Mouse (Mus musculus) limb, embryonic 13.5 days (tissue): ENCODE results near the gene Vps54. TPM values are rescaled to one million over a fixed set of nuclear protein-coding genes. Genes with fewer than 3 reads are reported as not detected.

Experiments used
- ATAC-seq: fragments of 200-750 bp; cut with Nextera tagmentation; 2 replicates; pipeline ENCODE4 v1.8.0; 2017; ENCODE audit warnings: low read depth, moderate number of reproducible peaks, moderate TSS enrichment; ENCODE audit not compliant: low FRiP score
- H3K27ac ChIP-seq: fragments of 300-500 bp; sonication (generic); 2 replicates; pipeline ENCODE4 v1.5.1; 2015; ENCODE audit warnings: inconsistent platforms, mild to moderate bottlenecking, moderate library complexity
- H3K27me3 ChIP-seq: fragments of 300-500 bp; sonication (generic); 2 replicates; pipeline ENCODE4 v1.6.1; 2015; ENCODE audit warnings: mild to moderate bottlenecking, inconsistent platforms
- H3K36me3 ChIP-seq: fragments of 300-500 bp; sonication (generic); 2 replicates; pipeline ENCODE4 v1.6.1; 2015; ENCODE audit warnings: inconsistent platforms, mild to moderate bottlenecking, moderate library complexity
- H3K4me1 ChIP-seq: fragments of 300-500 bp; sonication (generic); 2 replicates; pipeline ENCODE4 v1.6.1; 2015; ENCODE audit warnings: inconsistent platforms
- H3K4me2 ChIP-seq: fragments of 300-500 bp; sonication (generic); replicated peaks from 2 replicates; pipeline ENCODE4 v1.6.1; 2015; ENCODE audit warnings: inconsistent platforms, mild to moderate bottlenecking, moderate library complexity
- H3K4me3 ChIP-seq: fragments of 300-500 bp; sonication (generic); 2 replicates; pipeline ENCODE4 v1.5.1; 2015; ENCODE audit warnings: moderate library complexity, mild to moderate bottlenecking, inconsistent platforms
- H3K9ac ChIP-seq: fragments of 300-500 bp; sonication (generic); 2 replicates; pipeline ENCODE4 v1.6.1; 2015; ENCODE audit warnings: mild to moderate bottlenecking, inconsistent platforms
- H3K9me3 ChIP-seq: fragments of 300-500 bp; sonication (generic); 2 replicates; pipeline ENCODE4 v1.6.1; 2016; ENCODE audit warnings: inconsistent platforms
- WGBS: fragments of 180-500 bp; shearing (Covaris S2); methylation state at CpG from one replicate; pipeline ENCODE4 v1.1.7; 2015; 5-methylcytosine and 5-hydroxymethylcytosine counted together
- microRNA counts: library from miRNA; unstranded; fragments of <30 nt; microRNA quantifications from one replicate; lab custom pipeline; 2016
- microRNA-seq: library from miRNA; unstranded; fragments of <30 nt; microRNA quantifications from one replicate; pipeline ENCODE4, GENCODE M21; 2016
- polyA plus RNA-seq: library from polyadenylated mRNA; unstranded; fragments of >200 nt; fragmentation: Nextera tagmentation; extraction: Ambion mirVana; gene quantifications from 2 replicates; pipeline ENCODE4 v1.2.1, GENCODE M21; 2015

Vps54 gene
- polyA plus RNA-seq, 1 experiment from 2014 or later, result 14.0 TPM

DNA sequence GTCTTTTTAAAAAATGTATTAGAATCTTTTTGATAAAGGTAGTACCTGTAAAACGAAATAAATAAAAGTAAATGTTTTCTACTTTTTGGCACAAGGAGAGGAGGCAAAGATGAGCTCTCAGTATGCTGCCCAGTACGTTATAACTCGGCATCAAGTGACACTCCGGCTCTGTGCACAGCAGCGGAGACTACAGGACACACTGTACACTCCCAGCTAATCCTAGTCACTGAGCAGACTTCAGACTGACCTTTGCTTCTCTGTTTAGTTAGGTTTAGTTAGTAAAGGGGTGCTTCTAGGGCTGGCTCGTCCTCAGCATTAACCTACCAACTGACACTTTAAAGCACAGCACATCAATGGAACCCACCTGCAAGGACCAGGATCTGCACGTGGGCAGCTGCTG, 112.2 kb downstream of the Vps54 start:
- H3K4me2 ChIP-seq, result no peak overlapping the region
- H3K4me1 ChIP-seq, result no peaks in the 10 kb centered on the region
- 83% methylated on average over 7 of the region's 7 CpGs for WGBS
- H3K9me3 ChIP-seq, result no peaks in the 10 kb centered on the region
- no peaks in the 10 kb centered on the region for H3K27me3 ChIP-seq
- H3K9ac ChIP-seq, result no peak overlapping the region
- no peak for ATAC-seq
- no peak overlapping the region for H3K27ac ChIP-seq
- no peak overlapping the region for H3K4me3 ChIP-seq
- peaks cover 48% of the 10 kb centered on the region for H3K36me3 ChIP-seq

DNA sequence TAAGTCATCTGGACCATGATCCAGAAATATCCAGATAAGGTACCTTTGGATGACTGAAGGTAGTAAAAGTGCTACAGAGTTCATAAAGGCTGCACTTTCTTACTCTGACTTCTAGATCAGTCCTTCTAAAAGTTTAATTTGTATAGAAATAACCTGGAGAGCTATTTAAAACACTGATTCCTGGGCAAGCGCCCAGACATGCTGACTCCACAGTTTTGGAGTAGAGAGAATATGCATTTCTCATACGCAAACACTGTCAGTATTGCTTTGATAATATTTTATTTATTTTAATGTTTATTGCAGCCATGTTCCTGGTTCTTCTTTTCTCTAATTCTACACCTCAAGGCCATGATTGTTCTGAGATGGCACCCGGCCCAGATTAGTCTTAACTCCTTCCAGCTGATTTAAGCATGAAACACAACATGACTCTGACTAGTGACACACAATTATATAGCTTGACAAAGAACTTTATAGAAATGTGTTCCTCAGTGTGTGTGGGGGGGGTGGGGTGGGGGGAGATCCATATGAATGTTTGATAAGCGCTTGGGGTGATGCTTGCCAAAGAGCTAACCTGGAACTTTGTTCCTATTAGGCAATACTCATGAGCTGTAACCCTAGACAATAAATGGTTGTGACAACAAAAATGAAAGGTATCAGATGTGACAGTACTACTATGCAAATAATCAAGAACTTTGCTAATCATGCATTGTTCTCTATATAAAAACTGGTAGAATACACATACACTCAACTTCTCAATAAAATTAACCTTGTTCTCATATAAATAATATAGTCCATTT, 124.3 kb downstream of the Vps54 start:
- no peak overlapping the region for H3K4me2 ChIP-seq
- no peaks in the 10 kb centered on the region for H3K36me3 ChIP-seq
- 91% methylated on average over 4 of the region's 4 CpGs for WGBS
- no peak for ATAC-seq
- H3K27me3 ChIP-seq, result no peaks in the 10 kb centered on the region
- H3K4me1 ChIP-seq, result peaks cover 17% of the 10 kb centered on the region
- no peak overlapping the region for H3K9ac ChIP-seq
- no peaks in the 10 kb centered on the region for H3K9me3 ChIP-seq
- H3K27ac ChIP-seq, result no peak overlapping the region
- no peak overlapping the region for H3K4me3 ChIP-seq

GRCm38 (mm10) chr11:21368466-21368865, 129.4 kb downstream of the Vps54 start:
- no peak for ATAC-seq
- WGBS, result 44% methylated on average over 7 of the region's 7 CpGs
- H3K9ac ChIP-seq, result peak overlapping the region; percentile 19; the same call in 1 of the 2 replicates

DNA sequence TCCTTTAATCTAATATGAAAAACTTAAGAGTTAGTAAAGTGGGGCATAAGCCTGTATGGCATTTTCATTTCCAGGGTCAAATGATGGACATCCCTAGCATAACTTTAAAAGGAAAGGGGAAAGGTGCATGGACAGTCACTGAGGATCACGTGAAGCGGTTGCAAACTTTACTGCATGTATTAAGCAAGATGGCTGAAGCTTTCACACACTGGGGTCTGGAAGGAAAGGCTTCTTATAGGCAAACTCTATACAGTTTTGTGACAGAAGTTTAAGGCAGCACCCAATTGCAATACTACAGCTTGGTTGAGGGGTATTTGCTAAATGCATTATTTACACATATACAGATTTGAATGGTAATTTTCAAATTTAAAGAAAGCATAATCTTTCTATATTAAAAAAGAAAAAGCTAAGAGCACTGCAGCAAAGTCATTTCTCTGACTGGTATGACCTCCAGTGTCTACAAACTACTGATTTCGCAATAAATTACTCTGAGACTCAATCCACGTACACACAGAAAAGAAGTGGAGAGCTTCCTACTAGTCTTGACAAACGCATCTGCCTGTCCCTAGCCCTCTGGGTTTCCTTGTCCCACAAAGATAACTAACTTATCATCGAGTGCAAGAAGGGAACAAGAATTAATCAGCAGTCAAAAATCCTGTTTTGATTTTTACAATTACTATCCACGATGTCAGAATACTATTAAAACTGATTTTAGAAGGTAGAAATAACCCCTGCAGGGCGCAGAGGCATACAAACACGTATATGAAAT, 130.4 kb downstream of the Vps54 start:
- no peak for ATAC-seq

More at GRCm38 (mm10) chr11:21368466-21368865, 129.4 kb downstream of the Vps54 start:
- peak overlapping the region; percentile 71 for H3K4me2 ChIP-seq
- peaks cover 33% of the 10 kb centered on the region for H3K4me1 ChIP-seq
- no peaks in the 10 kb centered on the region for H3K9me3 ChIP-seq
- no peaks in the 10 kb centered on the region for H3K27me3 ChIP-seq
- H3K36me3 ChIP-seq, result no peaks in the 10 kb centered on the region
- H3K4me3 ChIP-seq, result peak overlapping the region; percentile 74
- H3K27ac ChIP-seq, result no peak overlapping the region

DNA sequence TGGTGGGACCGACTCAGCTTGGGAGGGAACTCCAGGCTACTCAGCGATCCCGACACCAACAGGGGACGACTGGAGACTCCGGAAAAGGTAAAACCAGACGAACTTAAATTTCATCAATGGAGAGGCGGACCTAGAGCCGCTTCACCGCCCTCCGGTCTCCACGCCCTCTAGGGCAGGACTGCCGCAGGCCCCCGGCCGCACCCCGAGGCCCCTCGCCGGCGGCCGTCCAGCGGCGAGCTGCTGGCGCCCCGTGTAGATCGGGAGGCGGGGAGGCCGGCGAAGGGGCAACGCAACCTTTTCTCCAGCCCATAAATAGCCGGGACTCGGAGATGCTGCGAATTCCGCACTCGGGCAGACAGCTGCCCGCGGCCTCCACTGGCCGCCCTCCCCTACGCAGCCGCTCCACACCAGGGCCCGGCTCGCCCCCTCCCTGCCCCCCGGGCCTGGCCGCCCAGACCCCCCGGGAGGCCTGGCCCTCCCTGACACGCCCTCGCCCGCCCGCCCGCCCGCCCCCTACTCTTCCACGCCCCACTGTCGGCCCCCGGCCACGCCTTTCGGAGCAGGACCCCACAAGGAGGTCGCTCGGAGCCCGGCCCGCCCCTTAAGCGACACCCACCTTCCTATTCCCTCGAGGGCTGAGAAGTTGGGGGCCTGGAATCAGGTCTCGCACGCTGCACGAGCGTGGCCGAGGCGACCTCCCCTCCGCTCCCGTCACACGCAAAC, 131.5 kb downstream of the Vps54 start:
- Histone ChIP-seq H3K9ac (peak overlapping the region; percentile 82), H3K27me3 (no peaks in the 10 kb centered on the region), H3K27ac (peak overlapping the region; percentile 94), H3K4me1 (peaks cover 33% of the 10 kb centered on the region), H3K9me3 (no peaks in the 10 kb centered on the region), H3K4me2 (peak overlapping the region; percentile 71), H3K4me3 (peak overlapping the region; percentile 74), H3K36me3 (no peaks in the 10 kb centered on the region)
- peak; percentile 93 for ATAC-seq
- under 1% methylated on average over 66 of the region's 69 CpGs for WGBS

More for the DNA sequence above, 130.4 kb downstream of the Vps54 start:
- peaks cover 33% of the 10 kb centered on the region for H3K4me1 ChIP-seq
- H3K9ac ChIP-seq, result peak overlapping the region; percentile 82
- H3K9me3 ChIP-seq, result no peaks in the 10 kb centered on the region
- no peaks in the 10 kb centered on the region for H3K36me3 ChIP-seq
- H3K27me3 ChIP-seq, result no peaks in the 10 kb centered on the region
- H3K4me2 ChIP-seq, result peak overlapping the region; percentile 71
- peak overlapping the region; percentile 74 for H3K4me3 ChIP-seq
- 16% methylated on average over 9 of the region's 9 CpGs for WGBS
- H3K27ac ChIP-seq, result peak overlapping the region; percentile 94

MicroRNA genes within 50 kb of the gene (microRNA counts, 519-probe panel; counts per million panel counts)
- microRNA mmu-miR-1933-3p (lab: Ali Mortazavi, UCI) (not detected), microRNA mmu-miR-1933-5p (lab: Ali Mortazavi, UCI) (not detected)

Small RNAs within 50 kb of the gene (microRNA-seq; reads per million reads assigned to microRNA genes)
- 1.2 reads per million for gene Mir1933

Other genes starting within 250 kb of the Vps54 start
- gene Peli1, start 148.0 kb upstream of the Vps54 start, polyA plus RNA-seq, result 44.5 and 45.1 TPM in 2 replicates
- gene Ugp2, start 131.9 kb downstream of the Vps54 start, polyA plus RNA-seq, result 101 and 109 TPM in 2 replicates